Mouse (Mus musculus) E14TG2a.4 (cell line): ENCODE measurements around the gene Medag.
A peak's percentile ranks its signal among the peaks of the same experiment; 100 is the strongest.

Source experiments
- H3K27me3 ChIP-seq: 2 replicates; pipeline ENCODE4 v1.6.1; 2014; ENCODE audit warnings: low read length, control low read depth; ENCODE audit not compliant: insufficient read depth
- H3K36me3 ChIP-seq: 2 replicates; pipeline ENCODE4 v1.6.1; 2014; ENCODE audit warnings: low read length, control low read depth; ENCODE audit not compliant: insufficient read depth
- H3K4me1 ChIP-seq: replicated peaks from 2 replicates; pipeline ENCODE4 v1.6.1; 2014; ENCODE audit warnings: low read depth, low read length, control low read depth
- H3K4me3 ChIP-seq: replicated peaks from 2 replicates; pipeline ENCODE4 v1.5.1; 2014; ENCODE audit warnings: mild to moderate bottlenecking, low read length
- H3K9me3 ChIP-seq: 2 replicates; pipeline ENCODE4 v1.6.1; 2014; ENCODE audit warnings: low read length, control low read depth
- CTCF ChIP-seq: conservative IDR thresholded peaks from 2 replicates; pipeline ENCODE4 v1.5.1; 2014; ENCODE audit warnings: low read length
- NANOG ChIP-seq: IDR thresholded peaks from 2 replicates; pipeline ENCODE4 v1.6.1; 2014; ENCODE audit warnings: borderline replicate concordance, low read length, mixed read lengths
- POU5F1 ChIP-seq: IDR thresholded peaks from 2 replicates; pipeline ENCODE4 v1.6.1; 2014; ENCODE audit warnings: low read length, borderline replicate concordance

Gene Medag

GRCm38 (mm10) chr5:149411509-149412193, at the start of gene Medag:
Gene Medag (plus strand): TSS chr5:149411749.
- Histone ChIP-seq H3K36me3 (no peaks in the 10 kb centered on the region), H3K4me3 (peak within 1 kb of the TSS; percentile 75), H3K9me3 (peaks cover 6% of the 10 kb centered on the region), H3K27me3 (peaks cover 69% of the 10 kb centered on the region), H3K4me1 (peaks cover 14% of the 10 kb centered on the region)
- no peak for TF ChIP-seq NANOG
- no peak for TF ChIP-seq POU5F1
- TF ChIP-seq CTCF: no peak

- Histone ChIP-seq H3K4me1 (peaks cover 29% of the 10 kb centered on the region), H3K9me3 (peaks cover 11% of the 10 kb centered on the region), H3K4me3 (no peak overlapping the region), H3K27me3 (peaks cover 14% of the 10 kb centered on the region), H3K36me3 (no peaks in the 10 kb centered on the region)
- TF ChIP-seq NANOG (no peak), POU5F1 (no peak), CTCF (no peak)
Observed at GRCm38 (mm10) chr5:149362626-149363025, 48.9 kb upstream of the Medag start.

- Histone ChIP-seq H3K27me3 (peaks cover 29% of the 10 kb centered on the region), H3K4me3 (peak overlapping the region; percentile 68), H3K4me1 (peaks cover 27% of the 10 kb centered on the region), H3K36me3 (no peaks in the 10 kb centered on the region), H3K9me3 (peaks cover 11% of the 10 kb centered on the region)
- no peak for TF ChIP-seq POU5F1
- no peak for TF ChIP-seq NANOG
- TF ChIP-seq CTCF: no peak
Observed at GRCm38 (mm10) chr5:149363903-149364755, 47.4 kb upstream of the Medag start.

DNA sequence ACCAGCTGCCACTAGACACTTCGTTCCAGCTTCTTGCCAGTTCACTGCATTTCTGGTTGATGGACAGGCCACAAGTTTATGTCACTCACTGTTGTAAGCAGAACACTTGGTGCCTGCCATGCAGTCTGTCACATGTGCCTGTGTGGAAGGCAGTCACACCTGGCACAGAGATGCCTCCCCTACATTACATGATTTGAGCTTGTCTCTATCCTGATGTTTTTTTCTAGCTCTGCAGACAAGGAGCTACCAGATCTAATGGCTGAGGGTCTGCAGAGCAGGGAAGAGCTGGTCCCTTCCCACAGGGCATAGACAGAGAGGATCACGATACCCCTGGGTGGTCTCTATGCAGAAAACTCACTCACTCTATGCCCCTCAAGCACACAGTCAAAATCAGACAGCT, 44.5 kb upstream of the Medag start:
- H3K4me3 ChIP-seq: no peak overlapping the region
- H3K9me3 ChIP-seq: no peaks in the 10 kb centered on the region
- no peaks in the 10 kb centered on the region for H3K36me3 ChIP-seq
- H3K27me3 ChIP-seq: peaks cover 34% of the 10 kb centered on the region
- TF ChIP-seq POU5F1 (no peak), CTCF (no peak), NANOG (no peak)
- H3K4me1 ChIP-seq: peaks cover 38% of the 10 kb centered on the region

DNA sequence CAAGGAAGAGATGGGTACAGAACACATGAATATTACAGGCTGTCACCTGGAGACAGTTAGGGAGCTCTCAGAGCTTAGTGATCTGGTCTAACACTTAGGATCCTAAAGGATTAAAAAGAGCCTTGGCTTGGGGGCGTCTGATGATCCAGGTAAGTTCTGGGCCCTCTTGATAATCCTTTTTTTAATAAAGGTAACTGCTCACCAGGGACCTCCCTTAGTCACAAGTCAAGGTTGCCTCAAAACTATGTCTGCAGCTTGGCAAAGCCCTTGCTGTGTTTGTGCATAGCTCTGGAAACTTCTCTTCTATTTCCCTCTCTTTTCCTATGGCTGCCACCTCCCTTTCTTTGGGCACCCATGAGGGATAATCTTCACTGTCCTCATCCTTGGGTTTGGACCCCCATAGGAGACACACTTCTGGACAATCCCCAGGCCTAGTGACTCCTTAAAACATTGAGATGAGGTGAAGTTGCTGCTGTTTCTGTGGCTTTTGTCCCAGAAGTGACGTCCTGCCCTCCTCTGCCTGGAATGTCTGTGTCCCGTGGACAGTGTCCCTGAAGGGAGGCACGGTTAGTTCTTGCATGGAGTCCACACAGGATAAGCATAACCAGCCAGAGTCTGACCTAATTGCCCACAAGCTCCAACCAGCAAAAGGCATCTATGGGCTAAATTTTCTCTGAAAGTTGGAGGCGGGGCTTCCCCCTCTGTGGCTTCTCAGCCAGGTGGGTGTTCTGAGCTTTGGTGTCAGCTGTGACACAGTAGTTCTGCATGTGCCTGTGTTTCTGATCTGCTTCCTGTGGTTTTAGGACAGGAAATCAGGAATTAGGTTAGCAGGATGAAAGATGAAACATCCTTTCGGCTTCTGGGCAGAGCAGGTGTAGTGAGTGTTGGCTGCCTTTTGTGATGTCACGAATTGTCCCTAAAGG, 43.7 kb upstream of the Medag start:
- H3K4me3 ChIP-seq: no peak overlapping the region
- no peaks in the 10 kb centered on the region for H3K36me3 ChIP-seq
- TF ChIP-seq CTCF: no peak
- no peak for TF ChIP-seq POU5F1
- TF ChIP-seq NANOG: no peak
- H3K9me3 ChIP-seq: no peaks in the 10 kb centered on the region
- peaks cover 33% of the 10 kb centered on the region for H3K4me1 ChIP-seq
- peaks cover 36% of the 10 kb centered on the region for H3K27me3 ChIP-seq

DNA sequence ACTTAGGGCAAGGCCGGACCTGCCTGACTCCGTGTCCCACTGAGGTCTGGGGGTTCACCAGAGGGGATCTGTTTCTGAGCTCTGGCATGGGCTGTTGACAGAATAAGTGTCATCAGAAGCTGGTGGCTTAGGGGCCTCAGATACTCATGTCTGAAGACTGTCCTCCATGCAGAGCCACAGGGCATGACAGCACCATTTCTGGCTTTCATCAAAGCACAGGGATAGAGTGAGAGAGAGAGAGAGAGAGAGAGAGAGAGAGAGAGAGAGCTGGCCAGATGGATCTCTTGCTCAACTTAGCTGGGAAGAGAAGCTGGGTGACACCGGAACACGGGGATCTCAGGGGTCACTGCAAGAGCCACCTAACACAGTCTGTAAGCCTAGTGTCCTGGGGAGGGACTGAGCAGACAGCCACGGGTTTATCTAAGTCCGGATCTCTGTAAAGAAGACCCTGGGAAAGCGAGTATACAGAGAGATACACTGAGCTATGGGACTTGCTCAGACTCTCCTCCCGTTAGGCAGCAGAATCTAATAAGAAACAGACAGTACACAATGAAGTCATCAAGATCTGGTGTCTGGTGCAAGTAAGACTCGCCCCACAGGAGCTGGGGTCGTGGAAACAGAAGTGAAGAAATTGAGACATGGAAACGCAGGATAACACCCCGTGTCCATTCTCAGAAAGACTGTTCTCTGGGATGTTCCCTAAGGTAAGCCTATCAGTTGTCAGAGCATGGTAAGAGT, 42.8 kb upstream of the Medag start:
- Histone ChIP-seq H3K36me3 (no peaks in the 10 kb centered on the region), H3K4me1 (peaks cover 24% of the 10 kb centered on the region), H3K9me3 (peaks cover under 1% of the 10 kb centered on the region; the same call in 1 of the 2 replicates), H3K4me3 (no peak overlapping the region), H3K27me3 (peaks cover 34% of the 10 kb centered on the region)
- TF ChIP-seq CTCF: no peak
- no peak for TF ChIP-seq POU5F1
- no peak for TF ChIP-seq NANOG

DNA sequence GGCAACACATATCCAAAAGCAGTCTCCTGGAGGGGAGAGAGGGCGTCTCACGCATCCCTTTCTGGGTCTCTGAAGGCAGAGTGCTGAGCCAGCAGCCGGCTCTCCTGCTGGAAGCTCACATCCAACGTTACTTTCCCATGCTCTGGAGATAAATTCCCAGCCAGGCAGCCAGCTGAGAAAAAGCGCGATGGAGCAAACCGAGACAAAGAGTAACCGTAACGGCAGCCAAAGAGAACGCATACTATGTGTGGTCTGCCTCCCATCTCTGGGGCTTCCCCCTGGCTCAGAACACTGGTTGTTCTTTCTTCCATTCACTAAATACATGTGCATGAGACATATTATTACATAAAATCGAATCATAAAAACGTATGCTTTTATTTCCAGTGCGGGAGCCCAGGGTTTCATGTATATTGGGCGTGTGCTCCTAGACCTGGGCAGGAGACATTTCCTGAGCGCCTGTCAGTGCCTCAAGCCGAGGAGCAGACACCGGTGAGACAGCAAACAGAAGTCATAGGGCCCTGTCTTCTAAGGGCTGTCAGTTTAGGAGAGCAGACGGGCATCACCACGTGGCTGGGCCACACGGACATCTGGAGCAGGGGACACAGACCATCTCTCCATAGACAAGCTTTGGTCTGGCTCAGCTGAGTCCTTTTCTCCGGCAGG, 42.0 kb upstream of the Medag start:
- H3K4me3 ChIP-seq: no peak overlapping the region
- H3K9me3 ChIP-seq: peaks cover 4% of the 10 kb centered on the region; the same call in 1 of the 2 replicates
- TF ChIP-seq CTCF: no peak
- no peak for TF ChIP-seq POU5F1
- no peak for TF ChIP-seq NANOG
- peaks cover 25% of the 10 kb centered on the region for H3K4me1 ChIP-seq
- no peaks in the 10 kb centered on the region for H3K36me3 ChIP-seq
- peaks cover 41% of the 10 kb centered on the region for H3K27me3 ChIP-seq

GRCm38 (mm10) chr5:149372018-149372417, 39.5 kb upstream of the Medag start:
- no peak overlapping the region for H3K4me3 ChIP-seq
- TF ChIP-seq CTCF: no peak
- peak; percentile 33; the same call in 1 of the 2 replicates for TF ChIP-seq NANOG
- no peak for TF ChIP-seq POU5F1
- H3K27me3 ChIP-seq: peaks cover 48% of the 10 kb centered on the region
- peaks cover 4% of the 10 kb centered on the region; the same call in 1 of the 2 replicates for H3K9me3 ChIP-seq
- peaks cover 43% of the 10 kb centered on the region for H3K4me1 ChIP-seq
- no peaks in the 10 kb centered on the region for H3K36me3 ChIP-seq
